Mouse (Mus musculus): ENCODE results near the gene Stmn1. TPM values are rescaled to one million over a fixed set of nuclear protein-coding genes. Genes with fewer than 3 reads are reported as not detected.

Stmn1 gene
- polyA plus RNA-seq, 1 experiment from 2014 or later = 1,522 TPM

DNA sequence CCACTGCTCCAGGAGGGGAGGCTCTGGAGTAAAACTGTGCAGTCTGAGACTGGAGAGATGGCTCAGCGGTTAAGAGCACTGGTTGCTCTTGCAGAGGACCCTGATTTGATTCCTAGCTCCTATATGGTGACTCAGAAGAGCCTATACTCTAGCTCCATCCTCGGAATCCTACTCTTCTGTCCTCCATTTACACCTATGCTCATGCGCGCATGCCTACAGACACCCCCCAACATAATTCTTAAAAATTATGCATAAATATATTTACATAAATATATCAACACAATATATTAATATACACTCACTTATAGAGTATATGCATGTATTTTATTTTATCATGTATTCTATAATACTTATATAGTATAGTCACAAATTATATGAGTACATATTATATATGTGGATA, 42.3 kb downstream of the Stmn1 start:
- 73% methylated on average over 4 of the region's 4 CpGs for WGBS
- no peaks in the 10 kb centered on the region for H3K27me3 ChIP-seq (replicated peaks; ENCODE audit: control insufficient read depth, insufficient read depth, low read length)
- peaks cover 3% of the 10 kb centered on the region; the same call in 1 of the 2 replicates for H3K4me1 ChIP-seq (replicated peaks; ENCODE audit: control insufficient read depth, insufficient read depth, low read length)
- no peaks in the 10 kb centered on the region for H3K36me3 ChIP-seq (ENCODE audit: control insufficient read depth, insufficient read depth, low read length)
- peak overlapping the region; percentile 88 for H3K4me2 ChIP-seq (ENCODE audit: low read length)
- DNase-seq (ENCODE audit: low spot score) (no peak), ATAC-seq (replicated peaks; ENCODE audit: low FRiP score, low TSS enrichment, low read depth) (peak; percentile 20; the same call in 1 of the 2 replicates)
- no peak overlapping the region for H3K9ac ChIP-seq (ENCODE audit: low read length)
- peak overlapping the region; percentile 66; the same call in 1 of the 2 replicates for H3K4me3 ChIP-seq (ENCODE audit: low read depth, low read length)
- no peaks in the 10 kb centered on the region for H3K9me3 ChIP-seq (ENCODE audit: control insufficient read depth, low read length)
- H3K27ac ChIP-seq (ENCODE audit: low read depth) = no peak overlapping the region

DNA sequence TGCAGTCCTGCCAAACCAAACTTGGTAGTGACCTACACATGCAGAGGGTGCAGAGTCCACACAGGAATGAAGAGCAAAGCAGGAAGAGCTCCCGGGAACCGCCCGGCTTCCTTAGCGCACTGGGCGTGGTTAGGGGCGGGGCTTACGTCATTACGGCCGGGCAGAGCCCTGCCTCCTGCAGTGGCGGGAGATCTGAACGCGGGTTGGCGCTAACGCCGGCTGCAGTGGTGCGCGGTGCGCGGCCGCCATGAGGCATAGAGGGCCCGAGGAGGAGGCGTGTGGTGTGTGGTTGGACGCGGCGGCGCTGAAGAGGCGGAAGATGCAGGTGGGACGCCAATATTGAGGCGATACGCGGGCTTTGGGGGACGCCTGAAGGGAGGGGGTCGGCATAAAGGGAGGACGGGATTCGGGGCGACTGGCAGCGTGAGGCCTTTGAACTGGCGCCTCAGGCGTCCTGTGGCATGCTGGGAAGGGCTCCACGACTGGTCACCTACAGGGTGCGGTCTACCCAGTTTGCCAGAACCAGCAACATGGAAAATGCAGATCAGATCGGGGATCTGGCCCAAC, 42.8 kb downstream of the Stmn1 start, which contains the start of gene Aunip:
Gene Aunip (plus strand): TSS at position 155 of the 567 bp plus-strand sequence.
- H3K36me3 ChIP-seq (ENCODE audit: control insufficient read depth, insufficient read depth, low read length) = no peaks in the 10 kb centered on the region
- H3K27me3 ChIP-seq (replicated peaks; ENCODE audit: control insufficient read depth, insufficient read depth, low read length) = no peaks in the 10 kb centered on the region
- H3K4me3 ChIP-seq (ENCODE audit: low read depth, low read length) = peak within 1 kb of the TSS; percentile 66
- DNase-seq (ENCODE audit: low spot score) = peak; percentile 94
- H3K27ac ChIP-seq (ENCODE audit: low read depth) = no peak within 1 kb of the TSS
- peak; percentile 94 for ATAC-seq (replicated peaks; ENCODE audit: low FRiP score, low TSS enrichment, low read depth)
- H3K9ac ChIP-seq (ENCODE audit: low read length) = peak within 1 kb of the TSS; percentile 64
- H3K4me1 ChIP-seq (replicated peaks; ENCODE audit: control insufficient read depth, insufficient read depth, low read length) = peaks cover 3% of the 10 kb centered on the region; the same call in 1 of the 2 replicates
- peak within 1 kb of the TSS; percentile 88 for H3K4me2 ChIP-seq (ENCODE audit: low read length)
- H3K9me3 ChIP-seq (ENCODE audit: control insufficient read depth, low read length) = no peaks in the 10 kb centered on the region
- under 1% methylated on average over 40 of the region's 42 CpGs for WGBS

DNA sequence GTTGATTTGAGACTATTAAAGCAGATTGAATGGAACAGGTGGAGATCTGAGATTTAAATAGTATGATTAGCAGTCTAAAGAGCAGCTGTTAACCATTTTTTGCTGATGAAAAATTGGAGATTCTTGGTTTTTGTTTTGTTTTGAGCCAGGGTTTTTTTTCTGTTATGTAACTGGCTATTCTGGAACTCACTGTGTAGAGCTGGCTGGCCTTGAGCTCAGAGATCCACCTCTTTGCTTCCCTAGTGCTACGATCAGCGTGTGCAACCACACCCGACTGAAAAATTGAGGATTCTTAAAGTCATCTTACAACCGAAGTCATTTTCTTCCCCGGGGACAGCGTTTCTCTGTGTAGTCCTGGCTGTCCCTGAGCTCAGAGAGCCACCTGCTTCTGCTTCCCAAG, 43.6 kb downstream of the Stmn1 start:
- H3K4me2 ChIP-seq (ENCODE audit: low read length) = peak overlapping the region; percentile 88
- peak overlapping the region; percentile 66 for H3K4me3 ChIP-seq (ENCODE audit: low read depth, low read length)
- ATAC-seq (replicated peaks; ENCODE audit: low FRiP score, low TSS enrichment, low read depth) (no peak), DNase-seq (ENCODE audit: low spot score) (no peak)
- H3K9me3 ChIP-seq (ENCODE audit: control insufficient read depth, low read length) = no peaks in the 10 kb centered on the region
- WGBS = 70% methylated on average over 6 of the region's 6 CpGs
- peaks cover 3% of the 10 kb centered on the region; the same call in 1 of the 2 replicates for H3K4me1 ChIP-seq (replicated peaks; ENCODE audit: control insufficient read depth, insufficient read depth, low read length)
- H3K36me3 ChIP-seq (ENCODE audit: control insufficient read depth, insufficient read depth, low read length) = no peaks in the 10 kb centered on the region
- no peaks in the 10 kb centered on the region for H3K27me3 ChIP-seq (replicated peaks; ENCODE audit: control insufficient read depth, insufficient read depth, low read length)
- H3K9ac ChIP-seq (ENCODE audit: low read length) = peak overlapping the region; percentile 64
- H3K27ac ChIP-seq (ENCODE audit: low read depth) = no peak overlapping the region

DNA sequence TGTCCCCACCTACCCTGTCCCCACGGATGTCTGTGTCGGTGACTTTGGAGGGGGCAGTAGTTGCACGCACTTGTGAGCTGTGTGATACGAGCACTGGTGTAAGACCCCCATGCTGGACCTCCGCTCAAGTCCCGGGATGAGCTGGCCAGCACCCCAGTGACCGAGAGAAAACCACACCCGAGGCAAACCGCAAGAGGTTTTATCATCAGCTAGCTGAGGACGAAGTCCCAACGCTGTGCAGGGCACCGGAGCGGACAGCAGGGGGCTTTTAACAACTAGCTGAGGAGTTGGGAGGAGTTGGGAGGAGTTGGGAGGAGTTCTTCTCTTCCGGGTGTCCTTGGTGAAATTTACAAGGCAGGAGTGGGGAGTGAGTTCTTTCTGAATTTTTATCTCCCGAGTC, 44.7 kb downstream of the Stmn1 start:
- Histone ChIP-seq H3K36me3 (ENCODE audit: control insufficient read depth, insufficient read depth, low read length) (no peaks in the 10 kb centered on the region), H3K27ac (ENCODE audit: low read depth) (no peak overlapping the region), H3K4me2 (ENCODE audit: low read length) (peak overlapping the region; percentile 44), H3K4me1 (replicated peaks; ENCODE audit: control insufficient read depth, insufficient read depth, low read length) (peaks cover 7% of the 10 kb centered on the region), H3K4me3 (ENCODE audit: low read depth, low read length) (peak overlapping the region; percentile 16), H3K9me3 (ENCODE audit: control insufficient read depth, low read length) (no peaks in the 10 kb centered on the region), H3K9ac (ENCODE audit: low read length) (no peak overlapping the region), H3K27me3 (replicated peaks; ENCODE audit: control insufficient read depth, insufficient read depth, low read length) (no peaks in the 10 kb centered on the region)
- 17% methylated on average over 15 of the region's 15 CpGs for WGBS
- ATAC-seq (replicated peaks; ENCODE audit: low FRiP score, low TSS enrichment, low read depth) (no peak), DNase-seq (ENCODE audit: low spot score) (peak; percentile 85)

DNA sequence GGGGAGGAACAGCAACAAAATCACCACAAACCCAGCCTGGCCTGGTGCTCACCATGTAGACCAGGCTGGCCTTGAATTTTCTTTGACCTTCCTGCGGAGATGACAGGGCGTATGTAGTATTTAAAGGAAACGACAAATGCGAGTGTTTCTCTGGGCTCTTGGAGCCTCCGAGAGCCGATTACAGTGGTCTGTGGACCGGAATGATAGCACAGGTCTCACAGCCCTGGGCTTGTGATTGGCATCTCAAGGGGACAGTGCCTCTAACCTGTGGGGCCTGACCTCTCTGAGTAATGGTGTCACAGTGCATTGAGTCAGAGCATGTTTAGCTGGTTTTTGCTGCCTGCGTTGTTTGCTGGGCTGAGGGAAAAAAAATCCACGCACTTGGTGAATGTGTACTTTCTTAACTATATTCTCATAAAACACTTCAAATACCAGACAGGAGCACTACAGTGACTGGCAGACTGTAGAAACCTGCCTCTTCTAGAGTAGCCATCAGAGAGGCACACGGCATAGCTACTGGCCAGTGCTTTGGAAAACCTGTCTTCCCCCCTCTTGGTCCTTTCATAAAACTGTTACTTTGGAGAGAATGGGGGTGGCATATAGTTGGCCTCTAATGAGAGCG, 46.3 kb downstream of the Stmn1 start:
- no peak overlapping the region for H3K27ac ChIP-seq (ENCODE audit: low read depth)
- peaks cover 7% of the 10 kb centered on the region for H3K4me1 ChIP-seq (replicated peaks; ENCODE audit: control insufficient read depth, insufficient read depth, low read length)
- ATAC-seq (replicated peaks; ENCODE audit: low FRiP score, low TSS enrichment, low read depth) (no peak), DNase-seq (ENCODE audit: low spot score) (no peak)
- no peak overlapping the region for H3K4me3 ChIP-seq (ENCODE audit: low read depth, low read length)
- no peaks in the 10 kb centered on the region for H3K27me3 ChIP-seq (replicated peaks; ENCODE audit: control insufficient read depth, insufficient read depth, low read length)
- no peak overlapping the region for H3K9ac ChIP-seq (ENCODE audit: low read length)
- 84% methylated on average over 11 of the region's 11 CpGs for WGBS
- H3K36me3 ChIP-seq (ENCODE audit: control insufficient read depth, insufficient read depth, low read length) = no peaks in the 10 kb centered on the region
- H3K9me3 ChIP-seq (ENCODE audit: control insufficient read depth, low read length) = no peaks in the 10 kb centered on the region
- no peak overlapping the region for H3K4me2 ChIP-seq (ENCODE audit: low read length)

DNA sequence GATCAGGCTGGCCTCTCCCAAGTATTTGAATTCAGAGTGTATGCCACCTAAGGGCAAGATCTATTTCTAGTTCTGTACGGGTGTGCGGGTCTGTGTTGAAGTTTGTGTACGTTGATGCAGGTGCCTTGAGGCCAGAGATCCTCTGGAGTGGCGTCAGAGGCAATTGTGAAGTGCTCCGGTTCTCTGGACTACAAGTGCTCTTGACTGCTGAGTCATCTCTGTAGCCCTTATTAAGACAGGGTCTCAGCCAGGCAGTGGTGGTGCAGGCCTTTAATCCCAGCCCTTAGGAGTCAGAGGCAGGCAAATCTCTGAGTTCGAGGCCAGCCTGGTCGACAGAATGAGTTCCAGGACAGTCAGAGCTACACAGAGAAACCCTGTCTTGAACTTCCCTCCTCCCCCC, 47.5 kb downstream of the Stmn1 start:
- Histone ChIP-seq H3K4me1 (replicated peaks; ENCODE audit: control insufficient read depth, insufficient read depth, low read length) (peaks cover 7% of the 10 kb centered on the region), H3K27ac (ENCODE audit: low read depth) (no peak overlapping the region), H3K9me3 (ENCODE audit: control insufficient read depth, low read length) (no peaks in the 10 kb centered on the region), H3K4me3 (ENCODE audit: low read depth, low read length) (no peak overlapping the region), H3K4me2 (ENCODE audit: low read length) (no peak overlapping the region), H3K27me3 (replicated peaks; ENCODE audit: control insufficient read depth, insufficient read depth, low read length) (no peaks in the 10 kb centered on the region), H3K36me3 (ENCODE audit: control insufficient read depth, insufficient read depth, low read length) (peaks cover 3% of the 10 kb centered on the region; the same call in 1 of the 2 replicates), H3K9ac (ENCODE audit: low read length) (no peak overlapping the region)
- DNase-seq (ENCODE audit: low spot score) = no peak
- no peak for ATAC-seq (replicated peaks; ENCODE audit: low FRiP score, low TSS enrichment, low read depth)
- 75% methylated on average over 7 of the region's 7 CpGs for WGBS

DNA sequence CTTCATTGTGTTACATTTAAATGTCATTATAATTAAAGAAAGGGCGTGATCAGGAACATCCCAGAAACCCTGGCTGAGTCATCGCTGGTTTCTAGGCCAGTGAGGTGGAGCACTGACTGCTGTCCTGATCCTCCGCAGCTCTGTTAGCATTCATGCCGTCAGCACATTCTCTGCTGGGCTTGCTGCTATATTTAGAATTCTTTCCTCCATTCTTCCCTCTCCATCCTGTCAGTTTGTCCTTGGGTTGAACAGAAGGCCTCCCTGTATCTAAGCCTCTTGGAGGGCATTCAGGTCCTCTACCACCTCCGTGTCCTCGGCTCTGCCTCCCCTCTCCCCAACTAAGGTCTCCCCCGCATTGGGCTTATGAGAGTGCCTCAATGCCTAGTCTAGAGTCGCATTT, 48.9 kb downstream of the Stmn1 start:
- no peak for DNase-seq (ENCODE audit: low spot score)
- no peaks in the 10 kb centered on the region for H3K9me3 ChIP-seq (ENCODE audit: control insufficient read depth, low read length)
- no peak overlapping the region for H3K4me3 ChIP-seq (ENCODE audit: low read depth, low read length)
- peak overlapping the region; percentile 48; the same call in 1 of the 2 replicates for H3K27ac ChIP-seq (ENCODE audit: low read depth)
- WGBS = 59% methylated on average over 8 of the region's 8 CpGs
- peaks cover 7% of the 10 kb centered on the region for H3K4me1 ChIP-seq (replicated peaks; ENCODE audit: control insufficient read depth, insufficient read depth, low read length)
- H3K4me2 ChIP-seq (ENCODE audit: low read length) = no peak overlapping the region
- no peaks in the 10 kb centered on the region for H3K27me3 ChIP-seq (replicated peaks; ENCODE audit: control insufficient read depth, insufficient read depth, low read length)
- H3K36me3 ChIP-seq (ENCODE audit: control insufficient read depth, insufficient read depth, low read length) = peaks cover 13% of the 10 kb centered on the region; the same call in 1 of the 2 replicates
- no peak overlapping the region for H3K9ac ChIP-seq (ENCODE audit: low read length)
- no peak for ATAC-seq (replicated peaks; ENCODE audit: low FRiP score, low TSS enrichment, low read depth)

DNA sequence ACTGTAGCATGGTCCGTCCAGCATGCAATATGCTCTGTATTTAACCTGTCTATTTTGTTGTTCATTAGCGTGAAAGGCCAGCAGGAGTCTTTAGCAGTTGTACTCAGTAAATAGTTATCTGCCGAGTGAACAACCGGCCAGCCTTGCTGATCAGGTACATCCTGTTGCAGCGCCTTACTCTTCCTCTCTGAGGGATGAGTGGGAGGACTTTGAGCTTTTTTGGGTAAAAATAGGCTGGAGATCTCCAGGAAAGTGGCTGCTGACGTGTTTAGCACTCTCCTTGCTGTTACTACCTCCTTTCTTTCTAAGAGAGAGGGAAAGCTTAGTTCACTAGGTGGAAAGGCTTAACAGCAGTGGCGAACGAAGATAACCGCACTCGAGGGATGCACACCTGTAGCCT, 49.6 kb downstream of the Stmn1 start:
- peaks cover 7% of the 10 kb centered on the region for H3K4me1 ChIP-seq (replicated peaks; ENCODE audit: control insufficient read depth, insufficient read depth, low read length)
- DNase-seq (ENCODE audit: low spot score) = no peak
- no peak overlapping the region for H3K4me2 ChIP-seq (ENCODE audit: low read length)

More for the DNA sequence above, 49.6 kb downstream of the Stmn1 start:
- H3K9ac ChIP-seq (ENCODE audit: low read length) = no peak overlapping the region
- no peaks in the 10 kb centered on the region for H3K9me3 ChIP-seq (ENCODE audit: control insufficient read depth, low read length)
- no peak overlapping the region for H3K27ac ChIP-seq (ENCODE audit: low read depth)
- H3K36me3 ChIP-seq (ENCODE audit: control insufficient read depth, insufficient read depth, low read length) = peaks cover 15% of the 10 kb centered on the region; the same call in 1 of the 2 replicates
- H3K27me3 ChIP-seq (replicated peaks; ENCODE audit: control insufficient read depth, insufficient read depth, low read length) = no peaks in the 10 kb centered on the region
- 83% methylated on average over 10 of the region's 10 CpGs for WGBS
- no peak overlapping the region for H3K4me3 ChIP-seq (ENCODE audit: low read depth, low read length)
- ATAC-seq (replicated peaks; ENCODE audit: low FRiP score, low TSS enrichment, low read depth) = no peak
